ENCODE assay signal across 8 mouse cellular contexts in the genomic region with DNA sequence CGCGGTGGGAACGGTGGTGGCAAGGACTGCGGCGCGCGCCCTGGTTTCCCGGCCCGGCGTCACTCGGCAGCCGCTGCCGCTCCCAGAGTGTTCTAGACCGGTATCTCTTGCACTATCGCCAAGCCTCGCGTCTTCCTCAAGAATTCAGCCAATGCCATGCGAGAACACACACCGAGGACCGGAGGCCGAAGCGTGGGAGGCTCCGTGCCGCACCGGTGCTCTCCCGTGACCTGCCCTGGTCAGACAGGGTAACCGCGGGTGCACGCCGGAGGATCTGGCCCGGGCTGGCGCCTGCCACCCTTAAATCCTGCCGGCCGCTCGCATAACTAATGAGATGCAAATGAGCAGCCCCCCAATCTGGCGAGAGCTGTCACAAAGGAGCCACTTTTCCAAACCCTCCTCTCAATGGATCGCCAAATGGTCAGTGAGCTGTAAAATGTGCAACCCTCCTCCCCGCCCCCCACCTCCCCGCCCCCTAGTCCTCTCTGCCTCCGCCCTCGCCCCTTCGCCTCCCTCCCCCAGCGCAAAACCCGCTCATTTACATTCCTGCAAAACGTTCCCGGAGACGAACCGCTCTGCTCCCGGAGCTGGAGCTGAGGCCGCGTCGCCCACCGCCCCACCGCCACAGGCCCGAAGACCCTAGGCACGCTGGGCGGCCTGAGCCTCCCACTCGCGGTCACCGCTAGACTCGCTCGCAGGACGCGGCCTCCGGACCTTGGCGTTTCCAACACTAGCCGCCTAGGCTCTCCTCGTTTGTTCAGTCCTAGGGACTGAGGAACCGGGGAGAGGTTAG. TPM values are rescaled to one million over a fixed set of nuclear protein-coding genes. Genes with fewer than 3 reads are reported as not detected.
DNase-seq lines count a peak whose midpoint lies in the region; ATAC-seq and TF ChIP-seq lines count a peak whose summit lies in the region.

No protein-coding gene starts in this region.

- peak overlapping the region; percentile 53 for H3K4me3 ChIP-seq in cerebellum, adult 2 months (replicated peaks; ENCODE audit: insufficient read depth, low read depth, low read length)
- peak overlapping the region; percentile 85 for H3K4me3 ChIP-seq in hindbrain, embryonic 13.5 days
- H3K4me3 ChIP-seq in left cerebral cortex, adult 2 months = peak overlapping the region; percentile 65

- H3K4me2 ChIP-seq in hindbrain, embryonic 13.5 days = peak overlapping the region; percentile 88

- under 1% methylated on average over 68 of the region's 69 CpGs for WGBS in cerebellum, adult 2 months
- WGBS in hindbrain, embryonic 13.5 days = under 1% methylated on average over 69 of the region's 69 CpGs

- intact Hi-C loops in left cerebral cortex, adult 2 months (cut with DNase I) = loop anchor here (2.0 to 5.0 kb wide), 3 partner anchors 93 to 169 kb away; no protein-coding TSS in a partner anchor

- DNase-seq in R1 (ENCODE audit: low read depth, low spot score) = peak; percentile 85
- peak; percentile 54 to 61 for DNase-seq in cerebellum, adult 2 months
- DNase-seq in gastrocnemius, adult 18-20 months (ENCODE audit: low spot score) = peak; percentile 55
- DNase-seq in left cerebral cortex, adult 2 months (ENCODE audit: extremely low spot score in 1 of 2, low spot score in 2 of 2) = peak; percentile 45 to 62
- DNase-seq in lung, postnatal 36 days = peak; percentile 82
- peak; percentile 82 for DNase-seq in retina, embryonic 14.5 days (ENCODE audit: low spot score)
- DNase-seq in c-Kit-positive CD71-positive TER-119-positive erythroid progenitor cells, embryonic 14.5 days (ENCODE audit: low spot score) = no peak

- H3K36me3 ChIP-seq in hindbrain, embryonic 13.5 days = peaks cover 5% of the 10 kb centered on the region

- peak overlapping the region; percentile 97 for H3K9ac ChIP-seq in hindbrain, embryonic 13.5 days

- no peak for TF ChIP-seq CTCF in cerebellum, adult 2 months (IDR thresholded peaks at IDR 0.05; ENCODE audit: borderline replicate concordance, insufficient read depth, low read depth, low read length)
- TF ChIP-seq CTCF in left cerebral cortex, adult 2 months (IDR thresholded peaks at IDR 0.05) = no peak

- H3K4me1 ChIP-seq in cerebellum, adult 2 months (ENCODE audit: control insufficient read depth, insufficient read depth, low read length) = no peaks in the 10 kb centered on the region
- peaks cover 77% of the 10 kb centered on the region for H3K4me1 ChIP-seq in hindbrain, embryonic 13.5 days (replicated peaks)

- no peak for TF ChIP-seq POLR2A in cerebellum, adult 2 months (IDR thresholded peaks at IDR 0.05; ENCODE audit: borderline replicate concordance, insufficient read depth, low read length)

- H3K27ac ChIP-seq in cerebellum, adult 2 months (ENCODE audit: insufficient read depth, low read length) = no peak overlapping the region
- H3K27ac ChIP-seq in hindbrain, embryonic 13.5 days = peak overlapping the region; percentile 99
- H3K27ac ChIP-seq in left cerebral cortex, adult 2 months = peak overlapping the region; percentile 75

- peaks cover 2% of the 10 kb centered on the region; the same call in 1 of the 2 replicates for H3K27me3 ChIP-seq in cerebellum, adult 2 months (ENCODE audit: control insufficient read depth, insufficient read depth, low read length)
- H3K27me3 ChIP-seq in hindbrain, embryonic 13.5 days = no peaks in the 10 kb centered on the region

- ATAC-seq in hindbrain, embryonic 13.5 days (ENCODE audit: low FRiP score) = peak; percentile 64

- no peaks in the 10 kb centered on the region for H3K9me3 ChIP-seq in hindbrain, embryonic 13.5 days

RNA-seq across cellular contexts. Expression of a gene that starts 0.8 kb away (rescaled TPM):
- polyA plus RNA-seq in cerebellum, adult 2 months (2012; rRNA removed) = 5.2 and 6.2 TPM in 2 replicates
- 1 to 10 TPM; 2.2 to 4.7 TPM for total RNA-seq in gastrocnemius, adult 18-20 months (2021)
- 27.1 and 29.7 TPM in 2 replicates for polyA plus RNA-seq in hindbrain, embryonic 13.5 days (2015; fragmentation: Nextera tagmentation; extraction: Ambion mirVana)
- 1 to 10 TPM; 4.8 to 7.1 TPM for total RNA-seq in left cerebral cortex, adult 2 months (2021)

RNA-seq across cellular contexts. Expression of a gene that starts 20.1 kb away (rescaled TPM):
- polyA plus RNA-seq in cerebellum, adult 2 months (2012; rRNA removed) = 33.8 TPM in 2 replicates
- total RNA-seq in gastrocnemius, adult 18-20 months (2021) = 1 to 10 TPM; 9.8 to 10.0 TPM
- 44.4 and 47.0 TPM in 2 replicates for polyA plus RNA-seq in hindbrain, embryonic 13.5 days (2015; fragmentation: Nextera tagmentation; extraction: Ambion mirVana)
- 10 to 100 TPM; 45.3 to 46.1 TPM for total RNA-seq in left cerebral cortex, adult 2 months (2021)

Comparison
In these comparisons a context has a peak if more than half of its experiments do, and no peak if none do; other contexts are left out.
1. RNA of a gene that starts 20.1 kb away (total RNA-seq): 45.3 to 46.1 TPM in left cerebral cortex, adult 2 months; 9.8 to 10.0 TPM in gastrocnemius, adult 18-20 months; every median in the first group is over 4 times any median in the second.
2. Peak in every context shown above with its lines, with median percentiles within 50 percentile points of each other: H3K4me3 ChIP-seq.